Mouse (Mus musculus) forebrain, embryonic 12.5 days (tissue): ENCODE measurements around the gene Clba1. TPM values are rescaled to one million over a fixed set of nuclear protein-coding genes. Genes with fewer than 3 reads are reported as not detected.

Experiments
- ATAC-seq: fragments of 200-750 bp; cut with Nextera tagmentation; 2 replicates; pipeline ENCODE4 v1.8.0; 2017; ENCODE audit warnings: moderate TSS enrichment; ENCODE audit not compliant: low FRiP score
- H3K27ac ChIP-seq: fragments of 300-500 bp; sonication (generic); 2 replicates; pipeline ENCODE4 v1.5.1; 2016; ENCODE audit warnings: mild to moderate bottlenecking
- H3K27me3 ChIP-seq: fragments of 300-500 bp; sonication (generic); 2 replicates; pipeline ENCODE4 v1.6.1; 2016; ENCODE audit warnings: mild to moderate bottlenecking
- H3K36me3 ChIP-seq: fragments of 300-500 bp; sonication (generic); replicated peaks from 2 replicates; pipeline ENCODE4 v1.6.1; 2016; ENCODE audit warnings: mild to moderate bottlenecking
- H3K4me1 ChIP-seq: fragments of 300-500 bp; sonication (generic); 2 replicates; pipeline ENCODE4 v1.6.1; 2016
- H3K4me2 ChIP-seq: fragments of 300-500 bp; sonication (generic); 2 replicates; pipeline ENCODE4 v1.6.1; 2016; ENCODE audit warnings: mild to moderate bottlenecking, moderate library complexity
- H3K4me3 ChIP-seq: fragments of 300-500 bp; sonication (generic); replicated peaks from 2 replicates; pipeline ENCODE4 v1.5.1; 2016; ENCODE audit warnings: mild to moderate bottlenecking
- H3K9ac ChIP-seq: fragments of 300-500 bp; sonication (generic); 2 replicates; pipeline ENCODE4 v1.6.1; 2016; ENCODE audit warnings: mild to moderate bottlenecking
- H3K9me3 ChIP-seq: fragments of 300-500 bp; sonication (generic); 2 replicates; pipeline ENCODE4 v1.6.1; 2016
- WGBS: fragments of 180-500 bp; shearing (Covaris S2); methylation state at CpG from one replicate; pipeline ENCODE4 v1.1.7; 2016; 5-methylcytosine and 5-hydroxymethylcytosine counted together
- polyA plus RNA-seq: library from polyadenylated mRNA; unstranded; fragments of >200 nt; fragmentation: Nextera tagmentation; extraction: Ambion mirVana; gene quantifications from 2 replicates; pipeline ENCODE4 v1.2.1, GENCODE M21; 2016

Gene Clba1
- polyA plus RNA-seq: 13.7 and 15.6 TPM in 2 replicates

DNA sequence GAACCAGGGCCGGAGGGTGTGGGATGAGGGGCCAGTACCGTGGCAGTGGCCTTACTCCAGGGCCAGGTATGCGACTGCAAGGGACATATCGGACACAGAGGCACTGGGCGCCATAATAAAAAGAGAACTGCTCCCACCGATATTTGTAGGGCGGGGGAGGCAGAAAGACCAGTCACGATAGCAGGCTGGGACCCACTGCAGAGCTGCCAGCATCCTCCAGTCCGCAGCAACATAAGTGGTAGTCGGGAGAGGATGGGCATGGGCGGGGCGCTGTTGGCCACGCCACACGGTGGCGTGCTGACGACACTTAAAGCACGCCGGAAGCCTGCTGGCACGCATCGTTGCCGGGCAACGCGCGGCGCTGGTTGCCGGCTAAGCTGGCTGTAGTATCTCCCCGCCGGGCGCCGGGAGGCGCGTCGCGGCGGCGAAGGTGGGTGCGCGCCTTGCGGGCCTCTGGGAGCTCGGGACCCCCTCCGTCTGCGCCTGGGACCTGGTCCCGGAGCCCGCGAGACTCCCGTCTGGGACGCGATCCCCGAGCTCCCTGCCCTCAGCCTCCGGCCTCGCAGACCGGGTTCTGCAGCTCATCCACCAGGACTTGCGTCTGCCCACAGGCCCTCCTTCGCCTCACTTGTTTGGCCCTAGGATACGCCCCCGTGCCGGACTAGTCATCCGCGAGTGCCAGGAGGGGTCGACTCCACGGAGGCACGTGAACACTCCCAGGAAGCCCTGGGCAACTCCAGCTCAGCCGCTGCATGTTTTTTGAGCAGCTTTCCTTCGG is at the start of gene Clba1:
Gene Clba1 (plus strand): TSS at position 351 of the 778 bp plus-strand sequence.
- Histone ChIP-seq H3K27me3 (peaks cover 24% of the 10 kb centered on the region), H3K9ac (peak within 1 kb of the TSS; percentile 75), H3K4me2 (peak within 1 kb of the TSS; percentile 93), H3K27ac (peak within 1 kb of the TSS; percentile 75), H3K4me3 (peak within 1 kb of the TSS; percentile 72), H3K9me3 (no peaks in the 10 kb centered on the region), H3K4me1 (peaks cover 20% of the 10 kb centered on the region), H3K36me3 (peaks cover 3% of the 10 kb centered on the region; the same call in 1 of the 2 replicates)
- WGBS: 2% methylated on average over 64 of the region's 64 CpGs
- ATAC-seq: peak; percentile 94

- H3K27ac ChIP-seq: no peak overlapping the region
- no peak for ATAC-seq
- 90% methylated on average over 3 of the region's 3 CpGs for WGBS
These were observed 49.3 kb upstream of the Clba1 start for GRCm38 (mm10) chr12:112759471-112759870.

DNA sequence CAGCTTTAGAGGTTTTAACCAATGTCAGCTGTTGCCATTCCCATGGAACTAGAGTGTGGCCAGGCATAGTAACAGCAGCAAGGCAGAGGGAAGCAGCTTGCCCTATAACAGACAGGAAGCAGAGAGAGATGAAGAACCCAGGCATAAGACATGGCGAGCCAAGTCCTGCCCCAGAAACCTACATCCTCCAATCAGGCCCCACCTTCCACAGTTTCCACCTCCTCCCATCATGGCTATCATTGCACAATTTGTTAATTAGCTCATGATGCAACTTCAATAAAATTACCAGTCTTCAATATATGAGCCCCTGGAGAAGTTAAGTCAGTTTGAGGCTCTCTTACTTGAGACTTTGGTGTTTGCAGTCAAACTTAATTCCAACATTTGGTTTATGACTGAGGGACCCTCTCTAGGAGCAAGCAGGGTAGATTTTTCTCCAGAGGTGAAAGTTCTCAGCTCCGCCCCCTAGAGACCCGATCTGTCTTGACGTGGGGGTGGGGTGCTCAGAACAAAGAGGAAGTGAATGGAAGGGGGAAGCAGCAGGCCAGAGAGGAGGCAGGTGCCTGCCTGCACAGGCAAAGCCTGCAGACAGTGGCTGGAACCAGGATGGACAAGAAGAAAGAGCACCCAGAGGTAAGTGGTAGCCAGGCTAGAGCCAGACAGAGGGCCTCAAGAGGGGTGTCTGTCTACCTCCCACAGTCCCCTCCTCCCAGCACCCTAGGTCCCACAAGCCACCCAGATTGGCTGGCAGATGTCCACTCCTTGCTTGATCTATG is 48.4 kb upstream of the Clba1 start, which contains the start of gene Pld4:
Gene Pld4 (plus strand): TSS at position 502 of the 773 bp plus-strand sequence.
- 48% methylated on average over 4 of the region's 4 CpGs for WGBS
- no peaks in the 10 kb centered on the region for H3K9me3 ChIP-seq
- 0 out of 2 replicates have a peak, but pooled peaks cover 3% of the 10 kb centered on the region for H3K4me1 ChIP-seq
- no peaks in the 10 kb centered on the region for H3K27me3 ChIP-seq
- H3K4me3 ChIP-seq: no peak within 1 kb of the TSS
- H3K27ac ChIP-seq: no peak within 1 kb of the TSS
- H3K4me2 ChIP-seq: no peak within 1 kb of the TSS
- no peaks in the 10 kb centered on the region for H3K36me3 ChIP-seq
- H3K9ac ChIP-seq: no peak within 1 kb of the TSS
- no peak for ATAC-seq

More at GRCm38 (mm10) chr12:112759471-112759870, 49.3 kb upstream of the Clba1 start:
- Histone ChIP-seq H3K9me3 (no peaks in the 10 kb centered on the region), H3K27me3 (no peaks in the 10 kb centered on the region), H3K4me1 (0 out of 2 replicates have a peak, but pooled peaks cover 3% of the 10 kb centered on the region), H3K4me2 (no peak overlapping the region), H3K36me3 (no peaks in the 10 kb centered on the region), H3K4me3 (no peak overlapping the region), H3K9ac (no peak overlapping the region)

GRCm38 (mm10) chr12:112761411-112761810 is 47.3 kb upstream of the Clba1 start:
- no peak overlapping the region for H3K9ac ChIP-seq
- H3K27me3 ChIP-seq: no peaks in the 10 kb centered on the region
- 92% methylated on average over 4 of the region's 4 CpGs for WGBS
- H3K27ac ChIP-seq: no peak overlapping the region
- H3K4me1 ChIP-seq: 0 out of 2 replicates have a peak, but pooled peaks cover 3% of the 10 kb centered on the region
- H3K4me2 ChIP-seq: no peak overlapping the region
- no peak for ATAC-seq
- no peaks in the 10 kb centered on the region for H3K9me3 ChIP-seq
- H3K4me3 ChIP-seq: no peak overlapping the region
- no peaks in the 10 kb centered on the region for H3K36me3 ChIP-seq

- Histone ChIP-seq H3K4me2 (no peak overlapping the region), H3K4me1 (0 out of 2 replicates have a peak, but pooled peaks cover 3% of the 10 kb centered on the region), H3K9ac (no peak overlapping the region), H3K4me3 (no peak overlapping the region), H3K9me3 (no peaks in the 10 kb centered on the region), H3K36me3 (no peaks in the 10 kb centered on the region), H3K27ac (no peak overlapping the region), H3K27me3 (no peaks in the 10 kb centered on the region)
- no peak for ATAC-seq
- WGBS: 93% methylated on average over 3 of the region's 3 CpGs
These were observed 46.7 kb upstream of the Clba1 start for GRCm38 (mm10) chr12:112762018-112762417.

DNA sequence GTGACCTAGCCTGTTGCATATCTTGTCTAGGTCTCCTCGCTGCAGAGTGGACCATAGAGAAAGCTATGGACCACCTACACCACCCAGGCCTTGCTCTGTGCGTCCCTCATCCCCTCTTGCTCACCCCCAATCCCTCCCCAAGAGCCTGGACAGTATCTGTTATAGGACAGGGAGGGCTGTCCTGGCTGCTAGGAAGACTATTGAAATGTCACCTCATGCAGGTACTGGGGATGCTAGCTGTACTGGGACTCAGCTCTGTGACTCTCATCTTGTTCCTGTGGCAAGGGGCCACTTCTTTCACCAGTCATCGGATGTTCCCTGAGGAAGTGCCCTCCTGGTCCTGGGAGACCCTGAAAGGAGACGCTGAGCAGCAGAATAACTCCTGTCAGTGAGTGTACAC is 45.6 kb upstream of the Clba1 start:
- no peaks in the 10 kb centered on the region for H3K9me3 ChIP-seq
- no peak for ATAC-seq
- no peak overlapping the region for H3K4me3 ChIP-seq

DNA sequence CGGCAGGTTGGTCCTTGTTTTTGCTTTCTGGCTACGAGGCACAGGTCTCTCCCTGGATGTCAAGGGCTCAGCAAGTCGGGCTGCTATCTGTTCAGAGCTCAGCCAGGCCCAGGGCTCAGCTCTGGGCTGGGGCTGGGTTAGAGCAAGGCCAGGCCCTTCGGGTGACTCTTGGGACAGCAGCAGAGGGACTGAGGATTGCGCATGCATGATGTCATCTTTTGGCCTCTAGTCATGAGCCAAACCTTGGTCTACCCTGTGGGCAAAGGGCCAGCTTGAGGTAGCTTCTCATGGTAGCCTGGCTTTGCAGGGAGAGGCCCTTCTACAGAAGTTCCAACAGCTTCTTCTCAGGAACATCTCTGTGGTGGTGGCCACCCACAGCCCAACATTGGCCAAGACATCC is 44.6 kb upstream of the Clba1 start:
- H3K4me2 ChIP-seq: no peak overlapping the region
- no peak for ATAC-seq
- H3K36me3 ChIP-seq: no peaks in the 10 kb centered on the region
- 85% methylated on average over 5 of the region's 5 CpGs for whole genome bisulfite sequencing
- H3K27me3 ChIP-seq: no peaks in the 10 kb centered on the region
- H3K9ac ChIP-seq: no peak overlapping the region
- H3K4me1 ChIP-seq: 0 out of 2 replicates have a peak, but pooled peaks cover 3% of the 10 kb centered on the region
- no peak overlapping the region for H3K4me3 ChIP-seq
- H3K9me3 ChIP-seq: no peaks in the 10 kb centered on the region
- H3K27ac ChIP-seq: no peak overlapping the region

More for the DNA sequence above, 45.6 kb upstream of the Clba1 start:
- no peak overlapping the region for H3K9ac ChIP-seq
- H3K27me3 ChIP-seq: no peaks in the 10 kb centered on the region
- 0 out of 2 replicates have a peak, but pooled peaks cover 3% of the 10 kb centered on the region for H3K4me1 ChIP-seq
- H3K27ac ChIP-seq: no peak overlapping the region
- no peak overlapping the region for H3K4me2 ChIP-seq
- no peaks in the 10 kb centered on the region for H3K36me3 ChIP-seq
- 77% methylated on average over 4 of the region's 4 CpGs for WGBS

GRCm38 (mm10) chr12:112764991-112765390 is 43.7 kb upstream of the Clba1 start:
- Histone ChIP-seq H3K4me2 (no peak overlapping the region), H3K36me3 (no peaks in the 10 kb centered on the region), H3K9ac (no peak overlapping the region), H3K4me1 (0 out of 2 replicates have a peak, but pooled peaks cover 3% of the 10 kb centered on the region), H3K9me3 (no peaks in the 10 kb centered on the region), H3K27ac (no peak overlapping the region), H3K27me3 (no peaks in the 10 kb centered on the region), H3K4me3 (no peak overlapping the region)
- no peak for ATAC-seq
- WGBS: 92% methylated on average over 7 of the region's 7 CpGs

DNA sequence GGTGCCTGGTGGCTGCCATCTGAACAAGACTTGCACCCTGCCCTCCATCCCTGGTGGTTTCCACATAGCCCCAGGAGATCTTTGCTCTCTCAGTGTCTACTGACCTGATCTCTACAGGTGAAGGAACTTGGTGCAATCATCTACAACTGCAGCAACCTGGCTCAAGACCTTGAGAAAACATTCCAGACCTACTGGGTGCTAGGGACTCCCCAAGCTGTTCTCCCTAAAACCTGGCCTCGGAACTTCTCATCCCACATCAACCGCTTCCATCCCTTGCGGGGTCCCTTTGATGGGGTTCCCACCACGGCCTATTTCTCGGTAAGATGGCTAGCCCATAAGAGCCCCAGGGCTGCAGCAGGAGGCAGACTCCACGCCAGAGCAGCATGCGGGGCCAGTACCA is 42.2 kb upstream of the Clba1 start:
- Histone ChIP-seq H3K27me3 (no peaks in the 10 kb centered on the region), H3K4me1 (no peaks in the 10 kb centered on the region), H3K36me3 (no peaks in the 10 kb centered on the region), H3K4me3 (no peak overlapping the region), H3K4me2 (no peak overlapping the region), H3K27ac (no peak overlapping the region), H3K9me3 (no peaks in the 10 kb centered on the region), H3K9ac (no peak overlapping the region)
- 92% methylated on average over 7 of the region's 7 CpGs for WGBS
- ATAC-seq: no peak

DNA sequence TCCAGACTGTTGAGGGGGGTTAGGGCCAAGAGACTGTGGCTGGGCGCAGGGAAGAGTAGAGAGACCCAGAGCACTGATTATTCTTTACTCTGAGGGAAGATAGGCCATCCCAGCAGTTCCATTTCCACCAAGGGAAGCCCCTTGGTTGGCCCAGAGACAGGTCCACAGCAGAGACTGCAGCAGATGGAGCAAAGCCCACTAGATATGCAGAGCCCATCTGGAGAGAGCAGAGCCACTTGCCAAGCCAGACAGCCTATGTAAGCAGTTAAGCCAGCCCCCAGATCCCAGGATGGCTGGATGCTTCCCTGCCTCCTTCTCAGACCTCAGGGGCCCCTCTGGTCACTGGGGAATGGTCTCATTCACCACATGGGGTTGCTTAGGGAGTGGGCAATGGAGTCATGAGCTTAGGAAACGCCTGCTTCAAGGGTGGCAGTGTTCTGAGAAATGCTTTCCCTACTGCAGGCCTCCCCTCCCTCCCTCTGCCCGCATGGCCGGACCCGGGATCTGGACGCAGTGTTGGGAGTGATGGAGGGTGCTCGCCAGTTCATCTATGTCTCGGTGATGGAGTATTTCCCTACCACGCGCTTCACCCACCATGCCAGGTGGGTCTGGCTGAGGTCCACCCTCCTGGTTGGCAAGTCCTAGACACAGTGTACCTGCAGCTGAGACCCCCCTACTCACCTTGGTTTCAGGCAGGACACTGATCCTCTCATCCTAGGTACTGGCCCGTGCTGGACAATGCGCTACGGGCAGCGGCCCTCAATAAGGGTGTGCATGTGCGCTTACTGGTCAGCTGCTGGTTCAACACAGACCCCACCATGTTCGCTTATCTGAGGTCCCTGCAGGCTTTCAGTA is 41.5 kb upstream of the Clba1 start:
- 93% methylated on average over 16 of the region's 16 CpGs for WGBS
- Histone ChIP-seq H3K27me3 (no peaks in the 10 kb centered on the region), H3K9me3 (no peaks in the 10 kb centered on the region), H3K4me3 (no peak overlapping the region), H3K36me3 (no peaks in the 10 kb centered on the region), H3K9ac (no peak overlapping the region), H3K4me1 (no peaks in the 10 kb centered on the region), H3K27ac (no peak overlapping the region), H3K4me2 (no peak overlapping the region)
- ATAC-seq: no peak

GRCm38 (mm10) chr12:112768166-112768565 is 40.6 kb upstream of the Clba1 start:
- no peak overlapping the region for H3K4me3 ChIP-seq
- no peak for ATAC-seq
- no peak overlapping the region for H3K27ac ChIP-seq
- H3K9ac ChIP-seq: no peak overlapping the region
- H3K9me3 ChIP-seq: no peaks in the 10 kb centered on the region
- H3K4me2 ChIP-seq: no peak overlapping the region
- no peaks in the 10 kb centered on the region for H3K36me3 ChIP-seq
- 94% methylated on average over 8 of the region's 8 CpGs for WGBS
- H3K4me1 ChIP-seq: no peaks in the 10 kb centered on the region
- H3K27me3 ChIP-seq: no peaks in the 10 kb centered on the region

DNA sequence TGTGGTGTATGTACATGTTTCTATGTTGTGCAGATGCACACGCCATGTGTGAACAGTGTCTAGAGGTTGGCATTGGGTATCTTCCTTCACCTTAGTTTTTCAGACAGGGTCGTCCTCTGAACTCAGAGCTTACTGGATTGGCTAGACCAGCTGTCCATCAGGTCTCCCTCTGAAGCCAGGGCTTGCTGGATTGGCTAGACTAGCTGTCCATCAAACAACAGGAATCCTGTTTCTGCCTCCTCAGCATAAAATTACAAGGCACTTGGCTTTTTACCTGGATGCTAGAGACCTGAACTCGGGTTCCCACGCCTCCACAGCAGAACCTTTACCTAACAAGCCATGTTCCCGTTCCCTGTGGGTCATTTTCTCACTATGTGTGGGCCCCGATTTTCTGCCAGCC is 39.7 kb upstream of the Clba1 start:
- no peaks in the 10 kb centered on the region for H3K9me3 ChIP-seq
- no peaks in the 10 kb centered on the region for H3K4me1 ChIP-seq
- H3K27ac ChIP-seq: no peak overlapping the region
- no peaks in the 10 kb centered on the region for H3K36me3 ChIP-seq
- no peak overlapping the region for H3K4me3 ChIP-seq
- H3K27me3 ChIP-seq: no peaks in the 10 kb centered on the region
- ATAC-seq: no peak
- no peak overlapping the region for H3K9ac ChIP-seq
- WGBS: 86% methylated on average over 6 of the region's 6 CpGs
- H3K4me2 ChIP-seq: no peak overlapping the region
